Mouse (Mus musculus) right cerebral cortex, postnatal 36 days (tissue): Measurements from ENCODE around the gene Hpse.

Experiments
- DNase-seq, 2 experiments: peaks; one replicate each; pipeline ENCODE4 v3.0.0; 2022; ENCODE audit warnings: low spot score in 2 of 2, mixed read lengths in 1 of 2

The Hpse gene

GRCm38 (mm10) chr5:100642316-100642715 lies 77.2 kb downstream of the Hpse start:
- DNase-seq, result no peak

DNA sequence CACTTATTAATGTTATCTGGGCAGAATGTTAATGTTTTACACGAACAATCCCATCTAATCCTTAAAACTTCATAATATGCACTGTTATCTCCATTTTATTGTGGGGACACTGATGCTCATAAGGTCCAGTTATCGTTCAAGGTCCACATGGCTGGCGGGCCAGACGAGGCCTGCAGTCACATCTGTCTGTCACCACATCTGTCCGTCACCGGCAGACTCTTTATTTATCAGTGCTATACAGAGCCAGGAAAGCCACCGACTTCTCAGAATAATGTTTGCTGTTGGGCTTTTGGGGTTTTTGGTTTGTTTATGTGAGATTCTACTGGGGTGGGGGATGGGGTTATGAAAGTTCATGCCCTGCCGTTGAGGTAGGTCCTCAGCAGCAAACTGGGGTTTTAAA lies 81.0 kb downstream of the Hpse start:
- no peak for DNase-seq

DNA sequence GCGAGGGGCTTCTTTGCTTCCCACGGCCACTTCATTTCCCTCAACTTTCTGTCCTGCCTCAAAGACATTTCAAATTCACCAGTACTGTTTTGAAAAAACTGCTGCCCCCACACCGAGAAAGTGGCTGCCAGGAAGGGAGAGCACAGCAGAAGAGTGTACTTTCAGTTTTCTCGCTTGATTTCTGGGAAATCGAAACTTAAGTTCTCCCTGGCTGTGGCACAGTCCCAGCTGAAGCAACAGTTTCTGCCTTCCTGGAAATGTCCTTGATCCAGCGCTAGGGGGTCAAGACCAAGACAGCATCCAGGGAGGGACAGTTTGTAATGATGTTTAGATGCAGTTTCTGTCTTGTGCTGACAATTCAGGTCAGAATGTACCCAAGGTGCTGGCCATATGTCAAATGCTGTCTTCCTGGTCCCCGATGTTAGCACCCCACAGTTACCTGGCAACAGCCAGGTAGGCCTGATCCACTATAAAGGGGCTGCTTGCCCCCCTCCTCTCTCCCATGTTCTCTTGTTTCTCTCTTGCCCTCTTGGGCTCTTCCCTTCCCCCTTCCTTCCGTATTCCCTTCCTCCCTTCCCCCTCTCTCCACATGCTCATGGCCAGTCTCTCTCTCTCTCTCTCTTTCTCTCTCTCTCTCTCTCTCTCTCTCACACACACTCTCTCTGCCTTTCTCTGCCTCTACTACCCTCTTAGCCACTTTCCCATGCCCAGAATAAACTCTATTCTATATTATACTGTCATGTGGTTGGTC lies 82.5 kb downstream of the Hpse start:
- no peak for DNase-seq

- no peak for DNase-seq
Observed at GRCm38 (mm10) chr5:100635908-100636307, 83.6 kb downstream of the Hpse start.

GRCm38 (mm10) chr5:100634885-100635478 lies 84.5 kb downstream of the Hpse start:
- no peak for DNase-seq

DNA sequence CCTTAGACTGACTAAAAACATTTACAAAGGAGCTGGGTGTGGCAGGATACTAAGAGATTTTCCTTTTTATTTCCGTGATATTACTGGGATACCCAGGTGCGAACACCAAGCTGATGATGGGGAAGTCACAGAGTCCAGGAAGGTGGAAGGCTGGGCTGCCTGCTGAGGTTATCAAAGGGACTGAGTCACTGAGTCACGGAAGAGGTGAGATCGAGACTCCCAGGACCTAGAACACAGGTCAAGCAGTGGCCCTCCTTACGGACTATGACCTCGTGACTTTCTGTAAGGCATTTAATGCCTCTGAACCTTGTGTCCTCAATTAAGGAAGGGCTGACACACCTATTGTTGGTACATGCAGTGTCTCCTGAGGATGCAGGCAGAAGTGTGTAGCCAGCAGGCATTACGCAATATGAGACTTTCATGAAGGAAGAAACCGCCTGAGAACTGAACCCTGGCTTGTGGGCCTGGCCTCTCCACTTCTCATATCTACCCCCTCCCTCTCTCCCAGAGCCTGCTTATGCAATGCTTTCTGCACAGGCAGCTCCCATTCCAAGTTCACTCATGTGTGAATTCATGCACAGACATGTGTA lies 86.9 kb downstream of the Hpse start:
- DNase-seq, result no peak
